Mouse (Mus musculus) erythroblast, adult 5-6 weeks (primary cell): ENCODE data around the gene Bloc1s4. TPM values are rescaled to one million over a fixed set of nuclear protein-coding genes. Genes with fewer than 3 reads are reported as not detected.

Source experiments
- ATAC-seq: replicated peaks from 2 replicates; pipeline ENCODE4 v1.8.0; 2016; ENCODE audit warnings: moderate number of reproducible peaks, mild to moderate bottlenecking, moderate TSS enrichment, inconsistent platforms; ENCODE audit not compliant: poor library complexity, low FRiP score, severe bottlenecking
- total RNA-seq, 2 experiments: library from RNA; stranded (forward) in 1 of 2; stranded (reverse) in 1 of 2; fragments of 150-400 nt in 1 of 2; fragments of 200-764, 138-1000 nt in 1 of 2; gene quantifications; 2 replicates each; pipeline versions ENCODE4 v1.2.3 to v1.2.4; 2015 to 2017; ENCODE audit warnings: low replicate concordance in 2 of 2

Gene Bloc1s4
- total RNA-seq, 2 experiments from 2014 or later: 2.3 to 8.3 TPM

- peak; percentile 89 for ATAC-seq
Measured at GRCm38 (mm10) chr5:36720710-36721375, 27.6 kb downstream of the Bloc1s4 start.

GRCm38 (mm10) chr5:36720219-36720618, 28.2 kb downstream of the Bloc1s4 start:
- ATAC-seq: peak; percentile 31

GRCm38 (mm10) chr5:36719601-36720000, 28.8 kb downstream of the Bloc1s4 start:
- no peak for ATAC-seq

GRCm38 (mm10) chr5:36719135-36719534, 29.3 kb downstream of the Bloc1s4 start:
- ATAC-seq: no peak

GRCm38 (mm10) chr5:36717889-36718288, 30.6 kb downstream of the Bloc1s4 start:
- no peak for ATAC-seq

GRCm38 (mm10) chr5:36716816-36717215, 31.6 kb downstream of the Bloc1s4 start:
- no peak for ATAC-seq

GRCm38 (mm10) chr5:36714832-36715231, 33.6 kb downstream of the Bloc1s4 start:
- no peak for ATAC-seq

GRCm38 (mm10) chr5:36713693-36714092, 34.8 kb downstream of the Bloc1s4 start:
- ATAC-seq: peak; percentile 44

GRCm38 (mm10) chr5:36712553-36713534, 35.6 kb downstream of the Bloc1s4 start:
- ATAC-seq: peak; percentile 96

GRCm38 (mm10) chr5:36711863-36712262, 36.6 kb downstream of the Bloc1s4 start:
- no peak for ATAC-seq

- ATAC-seq: no peak
Measured at GRCm38 (mm10) chr5:36705792-36706191, 42.7 kb downstream of the Bloc1s4 start.

- ATAC-seq: no peak
Measured at GRCm38 (mm10) chr5:36705390-36705789, 43.1 kb downstream of the Bloc1s4 start.

- no peak for ATAC-seq
Measured at GRCm38 (mm10) chr5:36704684-36705083, 43.8 kb downstream of the Bloc1s4 start.

- no peak for ATAC-seq
Measured at GRCm38 (mm10) chr5:36700939-36701620, 47.4 kb downstream of the Bloc1s4 start.

- ATAC-seq: no peak
Measured at GRCm38 (mm10) chr5:36698689-36699088, 49.8 kb downstream of the Bloc1s4 start.

GRCm38 (mm10) chr5:36698067-36698670, 50.3 kb downstream of the Bloc1s4 start:
- no peak for ATAC-seq
